In genomic region chr1:172501371-172502144, GRCm38 (mm10) we compare ENCODE assay signal across 8 mouse cellular contexts. TPM values are rescaled to one million over a fixed set of nuclear protein-coding genes. Genes with fewer than 3 reads are reported as not detected.
DNase-seq lines count a peak whose midpoint lies in the region; ATAC-seq and TF ChIP-seq lines count a peak whose summit lies in the region.

No protein-coding gene starts in this region.

- peak; percentile 27 for ATAC-seq in lung, embryonic 16.5 days (ENCODE audit: low read depth)
- peak; percentile 52 for ATAC-seq in neutrophil, adult 5-6 weeks (ENCODE audit: extremely low read depth, insufficient number of reproducible peaks, low FRiP score, poor library complexity, severe bottlenecking)

- H3K9me3 ChIP-seq in lung, embryonic 16.5 days (ENCODE audit: control insufficient read depth, low read length), result no peaks in the 10 kb centered on the region

- H3K4me2 ChIP-seq in lung, embryonic 16.5 days (ENCODE audit: low read depth, low read length), result peak overlapping the region; percentile 61

- H3K27ac ChIP-seq in cortical plate, adult 2 months (ENCODE audit: insufficient read depth, low read length), result no peak overlapping the region
- peak overlapping the region; percentile 52 for H3K27ac ChIP-seq in kidney, adult 2 months (ENCODE audit: insufficient read depth, low read depth, low read length)
- peak overlapping the region; percentile 97 for H3K27ac ChIP-seq in lung, embryonic 16.5 days (ENCODE audit: low read length)

- peaks cover 2% of the 10 kb centered on the region; the same call in 1 of the 2 replicates for H3K36me3 ChIP-seq in kidney, adult 2 months (ENCODE audit: control insufficient read depth, insufficient read depth, low read length)
- peaks cover 18% of the 10 kb centered on the region for H3K36me3 ChIP-seq in lung, embryonic 16.5 days (ENCODE audit: control insufficient read depth, insufficient read depth, low read length)

- H3K4me3 ChIP-seq in cortical plate, adult 2 months (ENCODE audit: insufficient read depth, low read length), result peak overlapping the region; percentile 39
- H3K4me3 ChIP-seq in kidney, adult 2 months (ENCODE audit: insufficient read depth, low read depth, low read length), result peak overlapping the region; percentile 75
- peak overlapping the region; percentile 67 for H3K4me3 ChIP-seq in lung, embryonic 16.5 days (ENCODE audit: low read length)

- DNase-seq in MN1 (ENCODE audit: low spot score), result peak; percentile 77
- peak; percentile 86 to 87 for DNase-seq in heart, adult 9 months (ENCODE audit: low spot score in 2 of 2)
- DNase-seq in kidney, adult 2 months, result peak; percentile 74
- no peak for DNase-seq in cerebellum, adult 18-20 months
- DNase-seq in cerebellum, adult 11 months, result no peak

- no peak for TF ChIP-seq CTCF in cortical plate, adult 2 months (IDR thresholded peaks at IDR 0.05; ENCODE audit: extremely low read depth, insufficient read depth, low read length)
- TF ChIP-seq CTCF in kidney, adult 2 months (conservative IDR thresholded peaks at IDR 0.05; ENCODE audit: insufficient read depth, insufficient read length, low read depth, low read length), result no peak

- H3K4me1 ChIP-seq in cortical plate, adult 2 months (ENCODE audit: control insufficient read depth, insufficient read depth, low read length), result no peaks in the 10 kb centered on the region
- peaks cover 20% of the 10 kb centered on the region for H3K4me1 ChIP-seq in kidney, adult 2 months (ENCODE audit: control insufficient read depth, insufficient read depth, low read length)
- H3K4me1 ChIP-seq in lung, embryonic 16.5 days (replicated peaks; ENCODE audit: control insufficient read depth, insufficient read depth, low read length), result peaks cover 48% of the 10 kb centered on the region

- 28% methylated on average over 13 of the region's 13 CpGs for WGBS in kidney, adult 2 months
- 12% methylated on average over 13 of the region's 13 CpGs for WGBS in lung, embryonic 16.5 days

- no peaks in the 10 kb centered on the region for H3K27me3 ChIP-seq in kidney, adult 2 months (replicated peaks; ENCODE audit: control insufficient read depth, insufficient read depth, low read length)
- H3K27me3 ChIP-seq in lung, embryonic 16.5 days (ENCODE audit: control insufficient read depth, insufficient read depth, low read depth, low read length), result no peaks in the 10 kb centered on the region

- H3K9ac ChIP-seq in lung, embryonic 16.5 days (ENCODE audit: low read length), result peak overlapping the region; percentile 79

- no peak for TF ChIP-seq POLR2A in cortical plate, adult 2 months (IDR thresholded peaks at IDR 0.05; ENCODE audit: extremely low read depth, insufficient read depth, low read length)
- no peak for TF ChIP-seq POLR2A in kidney, adult 2 months (IDR thresholded peaks at IDR 0.05; ENCODE audit: low read depth, low read length)

RNA-seq across cellular contexts. Expression of gene Tagln2, which starts 1.7 kb away (rescaled TPM):
- 15.8 and 18.0 TPM in 2 replicates for polyA plus RNA-seq in cortical plate, adult 2 months (2012; rRNA removed)
- polyA plus RNA-seq in kidney, adult 2 months (2012; rRNA removed), result 202 and 286 TPM in 2 replicates
- polyA plus RNA-seq in lung, embryonic 16.5 days (2015; fragmentation: Nextera tagmentation; extraction: Ambion mirVana), result 662 and 695 TPM in 2 replicates
- 181 and 198 TPM in 2 replicates for total RNA-seq in neutrophil, adult 5-6 weeks (2017)

RNA-seq across cellular contexts. Expression of gene Cfap45, which starts 19.0 kb away (rescaled TPM):
- polyA plus RNA-seq in cortical plate, adult 2 months (2012; rRNA removed), result 3.3 and 3.6 TPM in 2 replicates
- 0.33 and 0.79 TPM in 2 replicates for polyA plus RNA-seq in kidney, adult 2 months (2012; rRNA removed)
- 15.4 and 19.2 TPM in 2 replicates for polyA plus RNA-seq in lung, embryonic 16.5 days (2015; fragmentation: Nextera tagmentation; extraction: Ambion mirVana)
- total RNA-seq in neutrophil, adult 5-6 weeks (2017), result 3.9 and 4.4 TPM in 2 replicates

RNA-seq across cellular contexts. Expression of gene Igsf9, which starts 20.0 kb away (rescaled TPM):
- polyA plus RNA-seq in cortical plate, adult 2 months (2012; rRNA removed), result 15.6 and 16.2 TPM in 2 replicates
- polyA plus RNA-seq in kidney, adult 2 months (2012; rRNA removed), result 15.4 and 20.7 TPM in 2 replicates
- polyA plus RNA-seq in lung, embryonic 16.5 days (2015; fragmentation: Nextera tagmentation; extraction: Ambion mirVana), result 17.4 and 20.4 TPM in 2 replicates
- 3.2 and 4.3 TPM in 2 replicates for total RNA-seq in neutrophil, adult 5-6 weeks (2017)

RNA-seq across cellular contexts. Expression of gene Slamf9, which starts 26.4 kb away (rescaled TPM):
- polyA plus RNA-seq in cortical plate, adult 2 months (2012; rRNA removed), result 1.3 and 1.4 TPM in 2 replicates
- polyA plus RNA-seq in kidney, adult 2 months (2012; rRNA removed), result 19.2 and 20.2 TPM in 2 replicates
- 0.57 and 0.64 TPM in 2 replicates for polyA plus RNA-seq in lung, embryonic 16.5 days (2015; fragmentation: Nextera tagmentation; extraction: Ambion mirVana)
- 2.9 and 4.1 TPM in 2 replicates for total RNA-seq in neutrophil, adult 5-6 weeks (2017)

RNA-seq across cellular contexts. Expression of gene Vsig8, which starts 54.2 kb away (rescaled TPM):
- 0.47 and 0.52 TPM in 2 replicates for polyA plus RNA-seq in cortical plate, adult 2 months (2012; rRNA removed)
- polyA plus RNA-seq in kidney, adult 2 months (2012; rRNA removed), result 0.38 and 0.41 TPM in 2 replicates
- polyA plus RNA-seq in lung, embryonic 16.5 days (2015; fragmentation: Nextera tagmentation; extraction: Ambion mirVana), result 0.11 and 0.34 TPM in 2 replicates
- not detected in 2 replicates for total RNA-seq in neutrophil, adult 5-6 weeks (2017)

Comparison
In these comparisons a context has a peak if more than half of its experiments do, and no peak if none do; other contexts are left out.
1. DNase-seq: peak in MN1 (single experiment), heart, adult 9 months (2 of 2) and kidney, adult 2 months (single experiment); none in cerebellum, adult 18-20 months (0 of 2) and cerebellum, adult 11 months (single experiment).
2. RNA of gene Tagln2, which starts 1.7 kb away (polyA plus RNA-seq): 662 to 695 TPM in lung, embryonic 16.5 days and 202 to 286 TPM in kidney, adult 2 months; 15.8 to 18.0 TPM in cortical plate, adult 2 months; every median in the first group is over 10 times any median in the second.
3. Peak in every context shown above with its lines, with median percentiles within 50 percentile points of each other: H3K4me3 ChIP-seq.